Mouse (Mus musculus): ENCODE data around the gene Reep3. TPM values are rescaled to one million over a fixed set of nuclear protein-coding genes. Genes with fewer than 3 reads are reported as not detected.

Gene Reep3
- total and polyA plus RNA-seq, 3 experiments, result 0.01 TPM; not detected in 2

DNA sequence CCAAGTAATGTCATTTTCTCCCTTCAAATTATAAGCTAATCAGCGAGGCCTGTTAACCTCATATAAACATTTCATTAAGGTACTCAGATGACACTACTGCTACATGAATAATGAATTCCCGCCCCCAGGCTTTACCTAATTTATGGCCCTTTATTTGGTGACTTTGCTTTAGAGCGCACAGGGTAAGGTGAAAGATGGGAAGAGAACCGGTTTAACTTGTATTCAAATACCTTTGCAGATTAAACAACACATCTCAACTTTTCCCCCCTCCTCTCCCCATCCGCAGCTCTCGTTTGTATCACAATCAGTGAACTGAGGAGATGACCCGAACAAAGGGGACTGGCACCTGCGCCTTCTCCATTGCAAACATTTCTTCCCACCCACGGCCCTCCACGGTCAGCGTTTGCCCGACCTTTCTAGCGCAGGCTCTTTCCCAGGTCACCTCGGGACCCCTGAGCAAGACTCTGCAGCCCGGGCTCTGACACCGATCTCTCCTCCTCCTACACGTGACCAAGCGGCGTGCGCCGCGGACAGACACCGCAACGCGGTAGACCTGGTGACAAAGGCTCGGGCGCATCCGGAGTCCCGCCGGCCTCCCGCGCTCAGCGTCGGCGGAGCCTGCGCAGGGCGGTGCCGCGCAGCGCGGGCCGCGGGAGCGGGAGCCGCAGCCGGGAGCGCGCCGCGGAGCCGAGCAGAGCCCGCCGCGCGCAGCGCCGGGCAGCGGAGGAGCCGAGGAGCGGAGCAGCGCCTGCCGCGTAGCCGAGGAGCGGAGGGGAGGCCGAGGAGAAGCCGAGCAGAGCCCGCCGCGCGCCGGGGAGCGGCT is 736 bp downstream of the Reep3 start, which contains the start of gene Jmjd1c:
Gene Jmjd1c (plus strand): TSS at position 328 of the 823 bp plus-strand sequence.
- Histone ChIP-seq H3K9me3 (replicated peaks; ENCODE audit: insufficient read depth, low read length) (no peaks in the 10 kb centered on the region), H3K4me1 (ENCODE audit: control insufficient read depth in 1 of 2, insufficient read depth in 2 of 2, low read length in 2 of 2) (no peaks in the 10 kb centered on the region), H3K4me3 (ENCODE audit: control insufficient read depth in 1 of 2, insufficient read depth in 1 of 2, low read depth in 2 of 2, low read length in 2 of 2) (no peak within 1 kb of the TSS), H3K27ac (ENCODE audit: control insufficient read depth, low read depth, low read length) (no peak within 1 kb of the TSS), H3K36me3 (ENCODE audit: control insufficient read depth in 1 of 2, insufficient read depth in 2 of 2, low read length in 2 of 2) (no peaks in the 10 kb centered on the region), H3K27me3 (ENCODE audit: control insufficient read depth in 1 of 2, insufficient read depth in 2 of 2, low read length in 2 of 2) (0 out of 4 replicates have a peak, but pooled peaks cover 0 to 2% of the 10 kb centered on the region in 2 experiments), H3K79me2 (ENCODE audit: control insufficient read depth, insufficient read depth, low read length, poor library complexity) (no peaks in the 10 kb centered on the region), H3K9ac (ENCODE audit: control insufficient read depth, low read depth, low read length, poor library complexity, severe bottlenecking) (no peak within 1 kb of the TSS)
- DNase-seq (ENCODE audit: low read depth, low spot score), result no peak
- TF ChIP-seq POLR2A (IDR thresholded peaks at IDR 0.05; ENCODE audit: control insufficient read depth in 1 of 2, insufficient read depth in 1 of 2, low read depth in 1 of 2, low read length in 2 of 2, poor library complexity in 1 of 2) (no peak), ZNF384 (IDR thresholded peaks at IDR 0.05; ENCODE audit: low read depth, low read length) (no peak), KAT2A (conservative IDR thresholded peaks at IDR 0.05; ENCODE audit: low read depth, low read length) (no peak)

DNA sequence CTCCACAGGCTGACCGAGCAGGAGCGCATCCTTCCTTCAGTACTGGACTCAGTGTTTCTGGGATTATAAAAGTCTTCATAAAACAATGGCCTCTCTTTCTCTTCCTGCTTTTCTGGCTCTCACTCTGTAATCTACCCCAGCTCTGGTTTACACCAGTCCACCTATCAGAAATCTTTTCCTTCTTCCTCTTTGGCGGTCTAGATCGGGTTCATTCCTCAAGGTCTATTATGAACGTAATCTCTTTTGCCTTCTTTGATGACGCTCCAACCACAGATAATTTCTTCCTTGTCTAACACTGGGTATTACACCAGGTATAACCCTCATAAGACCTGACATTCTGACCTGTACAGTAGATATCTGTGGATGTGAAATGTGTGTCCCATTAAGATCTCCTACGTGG is 1.8 kb downstream of the Reep3 start:
- Histone ChIP-seq H3K4me3 (ENCODE audit: control insufficient read depth in 1 of 2, insufficient read depth in 1 of 2, low read depth in 2 of 2, low read length in 2 of 2) (no peak overlapping the region), H3K27me3 (ENCODE audit: control insufficient read depth in 1 of 2, insufficient read depth in 2 of 2, low read length in 2 of 2) (0 out of 4 replicates have a peak, but pooled peaks cover 0 to 2% of the 10 kb centered on the region in 2 experiments), H3K4me1 (ENCODE audit: control insufficient read depth in 1 of 2, insufficient read depth in 2 of 2, low read length in 2 of 2) (no peaks in the 10 kb centered on the region), H3K27ac (ENCODE audit: control insufficient read depth, low read depth, low read length) (no peak overlapping the region), H3K36me3 (ENCODE audit: control insufficient read depth in 1 of 2, insufficient read depth in 2 of 2, low read length in 2 of 2) (no peaks in the 10 kb centered on the region), H3K79me2 (ENCODE audit: control insufficient read depth, insufficient read depth, low read length, poor library complexity) (no peaks in the 10 kb centered on the region), H3K9me3 (replicated peaks; ENCODE audit: insufficient read depth, low read length) (no peaks in the 10 kb centered on the region), H3K9ac (ENCODE audit: control insufficient read depth, low read depth, low read length, poor library complexity, severe bottlenecking) (no peak overlapping the region)
- DNase-seq (ENCODE audit: low read depth, low spot score), result no peak
- TF ChIP-seq CHD2 (IDR thresholded peaks at IDR 0.05; ENCODE audit: low read length) (no peak), ELF1 (IDR thresholded peaks at IDR 0.05; ENCODE audit: low read depth, low read length) (no peak), NRF1 (IDR thresholded peaks at IDR 0.05; ENCODE audit: insufficient read depth, low read depth, low read length, poor library complexity, severe bottlenecking) (no peak), MXI1 (IDR thresholded peaks at IDR 0.05; ENCODE audit: low read depth, low read length) (no peak), RAD21 (IDR thresholded peaks at IDR 0.05; ENCODE audit: low read depth, low read length) (no peak), CHD1 (IDR thresholded peaks at IDR 0.05; ENCODE audit: low read depth, low read length) (no peak), NELFE (IDR thresholded peaks at IDR 0.05; ENCODE audit: low read depth, low read length) (no peak), ZKSCAN1 (IDR thresholded peaks at IDR 0.05; ENCODE audit: low read depth, low read length) (no peak), USF1 (IDR thresholded peaks at IDR 0.05; ENCODE audit: low read depth, low read length) (no peak)

DNA sequence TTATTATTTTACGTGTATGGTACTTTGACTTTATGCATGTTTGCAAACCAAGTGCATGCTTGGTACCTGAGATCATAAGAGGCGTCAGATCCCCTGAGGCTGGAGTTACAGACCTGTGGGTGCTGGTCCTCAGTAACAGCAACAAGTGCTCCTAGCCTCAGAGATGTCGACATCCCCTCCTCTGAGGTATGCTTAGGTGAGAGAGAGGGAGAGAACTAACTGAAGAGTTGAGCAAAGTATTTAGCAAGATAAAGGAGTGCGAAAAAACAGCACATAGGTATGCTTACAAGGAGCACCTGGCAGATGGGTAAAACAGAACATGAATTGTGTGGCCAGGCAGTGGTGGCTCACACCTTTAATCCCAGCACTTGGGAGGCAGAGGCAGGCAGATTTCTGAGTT is 6.1 kb downstream of the Reep3 start:
- H3K36me3 ChIP-seq (ENCODE audit: control insufficient read depth in 1 of 2, insufficient read depth in 2 of 2, low read length in 2 of 2), result no peaks in the 10 kb centered on the region
- no peaks in the 10 kb centered on the region for H3K9me3 ChIP-seq (replicated peaks; ENCODE audit: insufficient read depth, low read length)
- TF ChIP-seq CHD2 (IDR thresholded peaks at IDR 0.05; ENCODE audit: low read length) (no peak), UBTF (IDR thresholded peaks at IDR 0.05; ENCODE audit: borderline replicate concordance, insufficient read depth, low read depth, low read length) (no peak), NELFE (IDR thresholded peaks at IDR 0.05; ENCODE audit: low read depth, low read length) (no peak), CTCF (IDR thresholded peaks at IDR 0.05 in 2 of 3, conservative IDR thresholded peaks at IDR 0.05 in 1 of 3; ENCODE audit: control insufficient read depth in 1 of 3, insufficient read depth in 1 of 3, low read depth in 2 of 3, low read length in 3 of 3, poor library complexity in 1 of 3, severe bottlenecking in 1 of 3) (no peak), ZC3H11A (IDR thresholded peaks at IDR 0.05; ENCODE audit: low read depth, low read length) (no peak), GATA1 (IDR thresholded peaks at IDR 0.05; ENCODE audit: low read depth, low read length) (no peak), SMC3 (IDR thresholded peaks at IDR 0.05; ENCODE audit: low read depth, low read length) (no peak), ZNF384 (IDR thresholded peaks at IDR 0.05; ENCODE audit: low read depth, low read length) (no peak), KAT2A (conservative IDR thresholded peaks at IDR 0.05; ENCODE audit: low read depth, low read length) (no peak), MAZ (IDR thresholded peaks at IDR 0.05; ENCODE audit: low read depth, low read length) (no peak), CHD1 (IDR thresholded peaks at IDR 0.05; ENCODE audit: low read depth, low read length) (no peak), ELF1 (IDR thresholded peaks at IDR 0.05; ENCODE audit: low read depth, low read length) (no peak)

More for the DNA sequence above, 6.1 kb downstream of the Reep3 start:
- no peaks in the 10 kb centered on the region for H3K79me2 ChIP-seq (ENCODE audit: control insufficient read depth, insufficient read depth, low read length, poor library complexity)
- no peaks in the 10 kb centered on the region for H3K4me1 ChIP-seq (ENCODE audit: control insufficient read depth in 1 of 2, insufficient read depth in 2 of 2, low read length in 2 of 2)
- H3K27ac ChIP-seq (ENCODE audit: control insufficient read depth, low read depth, low read length), result no peak overlapping the region
- H3K4me3 ChIP-seq (ENCODE audit: control insufficient read depth in 1 of 2, insufficient read depth in 1 of 2, low read depth in 2 of 2, low read length in 2 of 2), result no peak overlapping the region
- no peak for DNase-seq (ENCODE audit: low read depth, low spot score)
- 0 out of 4 replicates have a peak, but pooled peaks cover 0 to 2% of the 10 kb centered on the region in 2 experiments for H3K27me3 ChIP-seq (ENCODE audit: control insufficient read depth in 1 of 2, insufficient read depth in 2 of 2, low read length in 2 of 2)
- H3K9ac ChIP-seq (ENCODE audit: control insufficient read depth, low read depth, low read length, poor library complexity, severe bottlenecking), result no peak overlapping the region
